Mouse (Mus musculus) testis, adult 2 months (tissue): ENCODE measurements around the gene Ak8. TPM values are rescaled to one million over a fixed set of nuclear protein-coding genes. Genes with fewer than 3 reads are reported as not detected.

Experiments used
- H3K27ac ChIP-seq: fragments of 200-500 bp; 2 replicates; pipeline ENCODE4 v1.5.1; 2012; ENCODE audit warnings: low read depth, low read length; ENCODE audit not compliant: control insufficient read depth, insufficient read depth
- H3K27me3 ChIP-seq: fragments of 200-500 bp; 2 replicates; pipeline ENCODE4 v1.6.1; 2012; ENCODE audit warnings: mild to moderate bottlenecking, low read length, moderate library complexity; ENCODE audit not compliant: control insufficient read depth, insufficient read depth
- H3K36me3 ChIP-seq: fragments of 200-500 bp; 2 replicates; pipeline ENCODE4 v1.6.1; 2012; ENCODE audit warnings: mild to moderate bottlenecking, low read length; ENCODE audit not compliant: control insufficient read depth, insufficient read depth
- H3K4me1 ChIP-seq: fragments of 200-500 bp; 2 replicates; pipeline ENCODE4 v1.6.1; 2012; ENCODE audit warnings: low read length; ENCODE audit not compliant: control insufficient read depth, insufficient read depth
- H3K4me3 ChIP-seq: fragments of 200-500 bp; 2 replicates; pipeline ENCODE4 v1.5.1; 2012; ENCODE audit warnings: low read depth, mild to moderate bottlenecking, low read length, moderate library complexity, mixed read lengths; ENCODE audit not compliant: control insufficient read depth
- CTCF ChIP-seq: fragments of 200-500 bp; IDR thresholded peaks from 2 replicates; pipeline ENCODE4 v1.5.1; 2012; ENCODE audit warnings: low read depth, mild to moderate bottlenecking, inconsistent platforms, low read length, moderate library complexity; ENCODE audit not compliant: control insufficient read depth, insufficient read depth, insufficient replicate concordance
- POLR2A ChIP-seq: fragments of 200-500 bp; IDR thresholded peaks from 2 replicates; pipeline ENCODE4 v1.6.1; 2012; ENCODE audit warnings: low read depth, mild to moderate bottlenecking, inconsistent platforms, low read length, moderate library complexity; ENCODE audit not compliant: control insufficient read depth
- polyA plus RNA-seq: library from polyadenylated mRNA; depleted of rRNA; stranded (reverse); fragments of >200 nt; gene quantifications from 2 replicates; pipeline ENCODE4 v1.2.3, GENCODE M21; 2012

The Ak8 gene
- polyA plus RNA-seq, 1 experiment: 294 TPM

GRCm38 (mm10) chr2:28737112-28737511 is 37.1 kb downstream of the Ak8 start:
- Histone ChIP-seq H3K4me1 (no peaks in the 10 kb centered on the region), H3K27me3 (no peaks in the 10 kb centered on the region), H3K36me3 (no peaks in the 10 kb centered on the region), H3K4me3 (no peak overlapping the region), H3K27ac (no peak overlapping the region)
- TF ChIP-seq POLR2A (no peak), CTCF (no peak)

DNA sequence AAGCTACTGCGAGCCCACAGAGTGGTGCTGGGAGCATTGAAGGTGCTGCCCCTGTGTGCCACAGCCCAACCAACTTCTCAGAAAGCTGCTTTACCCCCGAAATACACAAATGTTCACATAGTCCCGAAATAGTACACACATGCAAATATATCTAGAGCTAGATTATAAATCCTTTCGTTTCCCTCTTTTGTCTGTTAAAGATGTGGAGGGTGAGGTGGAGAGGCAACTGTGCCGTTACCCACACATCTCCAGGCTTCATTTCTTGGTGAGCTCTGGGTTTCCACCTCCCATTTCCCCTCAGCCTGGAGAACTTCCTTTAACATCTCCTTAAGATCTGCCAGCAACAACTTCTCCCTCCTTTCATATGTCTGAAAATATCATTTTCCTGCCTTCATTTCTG is 40.2 kb downstream of the Ak8 start:
- Histone ChIP-seq H3K27ac (no peak overlapping the region), H3K36me3 (no peaks in the 10 kb centered on the region), H3K4me1 (no peaks in the 10 kb centered on the region), H3K4me3 (no peak overlapping the region), H3K27me3 (no peaks in the 10 kb centered on the region)
- TF ChIP-seq CTCF: no peak
- TF ChIP-seq POLR2A: no peak

GRCm38 (mm10) chr2:28742701-28743100 is 42.7 kb downstream of the Ak8 start:
- no peaks in the 10 kb centered on the region for H3K27me3 ChIP-seq
- H3K4me3 ChIP-seq: no peak overlapping the region
- TF ChIP-seq POLR2A (no peak), CTCF (no peak)
- H3K4me1 ChIP-seq: no peaks in the 10 kb centered on the region
- no peak overlapping the region for H3K27ac ChIP-seq
- no peaks in the 10 kb centered on the region for H3K36me3 ChIP-seq

DNA sequence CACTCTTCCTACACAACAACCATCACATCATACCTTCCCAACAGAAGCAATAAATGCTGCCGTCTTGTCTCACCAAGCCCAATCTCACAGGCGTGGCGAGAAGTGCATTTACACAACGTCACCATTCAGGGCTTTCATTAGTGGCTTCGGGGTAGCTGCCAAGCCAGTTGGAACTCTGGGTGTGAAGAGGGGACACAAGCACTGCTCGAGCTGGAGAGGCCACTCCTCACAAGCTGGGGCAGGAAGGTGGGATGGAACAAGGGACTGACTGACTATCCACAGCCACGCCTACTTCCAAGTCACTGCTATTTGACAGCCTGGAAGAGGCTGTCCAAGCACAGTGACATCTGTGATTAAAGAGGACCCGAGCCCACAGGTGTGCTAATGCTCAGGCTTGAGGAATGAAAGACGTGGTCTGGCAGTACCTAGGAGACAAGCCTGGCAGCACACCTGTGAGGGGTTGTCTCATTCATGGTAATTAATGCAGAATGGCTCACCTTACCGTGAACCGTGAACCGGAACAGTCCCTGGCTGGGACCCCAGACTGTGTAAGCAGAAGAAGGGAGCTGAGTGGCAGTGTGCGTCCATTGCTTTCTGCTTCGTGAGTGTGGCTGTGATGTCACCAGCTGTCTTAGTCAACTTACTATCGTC is 46.8 kb downstream of the Ak8 start:
- Histone ChIP-seq H3K4me1 (no peaks in the 10 kb centered on the region), H3K4me3 (no peak overlapping the region), H3K27ac (no peak overlapping the region), H3K36me3 (no peaks in the 10 kb centered on the region), H3K27me3 (no peaks in the 10 kb centered on the region)
- TF ChIP-seq CTCF (no peak), POLR2A (no peak)

DNA sequence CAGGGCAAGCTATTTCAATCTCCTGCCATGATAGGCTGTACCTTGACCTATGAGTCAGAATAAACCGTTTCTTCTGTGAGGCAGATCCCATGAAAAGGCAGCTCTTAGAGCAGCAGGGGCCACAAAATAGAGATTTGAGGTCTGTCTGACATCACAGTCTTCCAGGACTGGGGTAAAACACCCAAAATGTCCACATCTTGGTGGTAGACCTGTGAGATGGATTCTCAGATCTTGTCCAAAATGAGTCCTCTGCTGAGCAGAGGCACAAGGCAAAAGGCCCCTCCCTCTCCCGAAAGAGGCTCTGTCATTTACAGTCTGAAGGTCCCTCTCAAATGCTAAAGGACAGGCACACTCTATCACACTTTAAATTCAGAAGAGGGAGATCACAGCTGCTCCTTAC is 47.7 kb downstream of the Ak8 start:
- no peak overlapping the region for H3K27ac ChIP-seq
- H3K27me3 ChIP-seq: no peaks in the 10 kb centered on the region
- no peak overlapping the region for H3K4me3 ChIP-seq
- no peaks in the 10 kb centered on the region for H3K4me1 ChIP-seq
- TF ChIP-seq POLR2A: no peak
- no peak for TF ChIP-seq CTCF
- no peaks in the 10 kb centered on the region for H3K36me3 ChIP-seq

DNA sequence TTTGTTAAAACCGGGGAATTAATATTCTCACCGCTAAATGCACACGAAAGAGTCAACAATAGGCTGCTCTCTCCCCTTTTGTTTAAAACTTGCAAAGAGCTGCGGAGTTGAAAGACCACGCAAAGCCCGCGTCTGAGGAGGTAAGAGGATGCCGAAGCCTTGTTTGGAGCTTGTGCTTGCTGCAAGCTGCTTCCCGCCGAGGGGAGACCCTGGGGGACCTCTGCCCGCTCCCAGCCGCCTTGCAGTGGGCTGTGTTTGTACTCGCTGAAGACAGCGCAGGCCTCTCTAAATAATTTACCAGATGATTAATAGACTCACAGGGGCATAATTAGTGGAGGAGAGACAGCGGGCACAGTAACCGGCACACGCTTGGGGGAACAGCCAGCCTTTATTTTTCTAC is 51.2 kb downstream of the Ak8 start:
- TF ChIP-seq CTCF (no peak), POLR2A (no peak)
- Histone ChIP-seq H3K4me3 (no peak overlapping the region), H3K4me1 (no peaks in the 10 kb centered on the region), H3K27me3 (no peaks in the 10 kb centered on the region), H3K27ac (no peak overlapping the region), H3K36me3 (no peaks in the 10 kb centered on the region)

DNA sequence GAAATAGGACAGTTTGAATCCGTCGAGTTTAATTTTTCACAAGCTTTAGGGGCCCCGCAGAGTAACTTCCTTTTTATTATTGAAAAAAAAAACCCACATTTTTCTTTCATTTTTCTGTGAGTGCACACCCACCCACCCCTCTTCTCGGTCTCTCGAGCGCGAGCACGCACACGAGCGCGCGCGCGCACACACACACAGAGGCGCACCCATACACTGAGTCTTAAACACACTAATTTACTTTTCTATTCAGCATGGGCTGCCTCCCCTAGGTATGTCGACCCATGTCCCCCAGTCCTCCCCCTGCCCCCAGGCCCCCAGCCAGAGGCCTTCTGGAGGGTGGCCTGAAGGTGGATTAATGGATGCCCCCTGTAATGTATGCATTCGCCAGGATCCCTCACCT is 51.7 kb downstream of the Ak8 start:
- Histone ChIP-seq H3K27me3 (no peaks in the 10 kb centered on the region), H3K4me3 (no peak overlapping the region), H3K36me3 (no peaks in the 10 kb centered on the region), H3K27ac (no peak overlapping the region), H3K4me1 (no peaks in the 10 kb centered on the region)
- no peak for TF ChIP-seq POLR2A

- no peak for TF ChIP-seq CTCF
- no peak for TF ChIP-seq POLR2A
- Histone ChIP-seq H3K4me1 (no peaks in the 10 kb centered on the region), H3K4me3 (no peak overlapping the region), H3K36me3 (no peaks in the 10 kb centered on the region), H3K27ac (no peak overlapping the region), H3K27me3 (no peaks in the 10 kb centered on the region)
Observed at GRCm38 (mm10) chr2:28752388-28752787, 52.4 kb downstream of the Ak8 start.
